Mouse (Mus musculus) limb, embryonic 14.5 days (tissue): ENCODE results near the gene Lgi1. TPM values are rescaled to one million over a fixed set of nuclear protein-coding genes. Genes with fewer than 3 reads are reported as not detected.

Source experiments
- ATAC-seq: fragments of 200-750 bp; cut with Nextera tagmentation; 2 replicates; pipeline ENCODE4 v1.8.0; 2017; ENCODE audit warnings: low read depth, moderate number of reproducible peaks, moderate TSS enrichment; ENCODE audit not compliant: low FRiP score
- DNase-seq: peaks from one replicate; pipeline ENCODE4 v3.0.0-alpha.2; 2015; ENCODE audit warnings: low spot score
- H3K27ac ChIP-seq: fragments of 300-500 bp; sonication (generic); replicated peaks from 2 replicates; pipeline ENCODE4 v1.5.1; 2014; ENCODE audit warnings: low read depth, mild to moderate bottlenecking, low read length, moderate library complexity, mixed read lengths
- H3K27me3 ChIP-seq: fragments of 300-500 bp; sonication (generic); 2 replicates; pipeline ENCODE4 v1.6.1; 2014; ENCODE audit warnings: low read length, mixed read lengths; ENCODE audit not compliant: control insufficient read depth, insufficient read depth
- H3K36me3 ChIP-seq: fragments of 300-500 bp; sonication (generic); 2 replicates; pipeline ENCODE4 v1.6.1; 2014; ENCODE audit warnings: mild to moderate bottlenecking, low read length, moderate library complexity, mixed read lengths; ENCODE audit not compliant: control insufficient read depth, insufficient read depth
- H3K4me1 ChIP-seq: fragments of 300-500 bp; sonication (generic); 2 replicates; pipeline ENCODE4 v1.6.1; 2014; ENCODE audit warnings: antibody characterized with exemption, low read length, mixed read lengths; ENCODE audit not compliant: control insufficient read depth, insufficient read depth
- H3K4me2 ChIP-seq: fragments of 300-500 bp; sonication (generic); replicated peaks from 2 replicates; pipeline ENCODE4 v1.6.1; 2014; ENCODE audit warnings: low read depth, mild to moderate bottlenecking, low read length, moderate library complexity; ENCODE audit not compliant: severe bottlenecking
- H3K4me3 ChIP-seq: fragments of 300-500 bp; sonication (generic); replicated peaks from 2 replicates; pipeline ENCODE4 v1.5.1; 2014; ENCODE audit warnings: low read length
- H3K9ac ChIP-seq: fragments of 300-500 bp; sonication (generic); 2 replicates; pipeline ENCODE4 v1.6.1; 2014; ENCODE audit warnings: mild to moderate bottlenecking, low read depth, low read length, moderate library complexity; ENCODE audit not compliant: severe bottlenecking
- H3K9me3 ChIP-seq: fragments of 300-500 bp; sonication (generic); 2 replicates; pipeline ENCODE4 v1.6.1; 2016; ENCODE audit warnings: low read length; ENCODE audit not compliant: control insufficient read depth
- POLR2A ChIP-seq: fragments of 200-500 bp; IDR thresholded peaks from 2 replicates; pipeline ENCODE4 v1.8.0; 2012; ENCODE audit warnings: inconsistent platforms, mild to moderate bottlenecking, moderate library complexity, borderline replicate concordance; ENCODE audit not compliant: insufficient read depth, insufficient read length; ENCODE audit errors: extremely low read depth
- whole genome bisulfite sequencing: fragments of 180-500 bp; shearing (Covaris S2); extraction: QIAGEN DNeasy Blood & Tissue Kit; methylation state at CpG from one replicate; pipeline ENCODE4 v1.1.7; 2014; 5-methylcytosine and 5-hydroxymethylcytosine counted together
- polyA plus RNA-seq, 2 experiments: library from polyadenylated mRNA; depleted of rRNA in 1 of 2; stranded (reverse) in 1 of 2; unstranded in 1 of 2; fragments of >200 nt; fragmentation: Nextera tagmentation in 1 of 2; extraction: Ambion mirVana in 1 of 2; gene quantifications; 2 replicates each; pipeline versions ENCODE4 v1.2.1 to v1.2.3; 2012 to 2014

The Lgi1 gene
- polyA plus RNA-seq, 2 experiments: 2.3 to 3.3 TPM

DNA sequence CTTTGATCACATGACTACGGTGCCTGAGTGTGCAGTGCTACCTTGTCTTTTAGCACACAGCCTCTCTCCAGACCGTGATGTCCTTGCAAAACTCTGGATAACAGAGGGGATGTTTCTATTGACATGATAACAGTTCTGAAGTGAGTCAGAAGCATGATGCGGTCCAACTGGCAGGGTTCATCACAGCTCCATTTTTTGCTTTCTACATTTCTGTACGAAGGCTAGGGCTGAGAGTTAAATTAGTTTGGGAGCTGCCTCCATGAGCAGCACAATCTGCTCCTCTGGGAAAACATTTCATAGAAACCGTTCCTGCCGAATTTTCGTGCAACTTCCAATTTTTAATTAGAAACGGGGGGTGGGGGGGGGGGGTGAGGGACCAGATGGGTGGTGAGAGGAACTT lies 14.7 kb upstream of the Lgi1 start:
- Histone ChIP-seq H3K4me1 (peaks cover 13% of the 10 kb centered on the region; the same call in 1 of the 2 replicates), H3K9ac (no peak overlapping the region), H3K4me2 (no peak overlapping the region), H3K36me3 (no peaks in the 10 kb centered on the region), H3K4me3 (no peak overlapping the region), H3K9me3 (no peaks in the 10 kb centered on the region), H3K27ac (no peak overlapping the region), H3K27me3 (no peaks in the 10 kb centered on the region)
- WGBS: 78% methylated on average over 8 of the region's 8 CpGs
- ATAC-seq: no peak
- TF ChIP-seq POLR2A: no peak
- no peak for DNase-seq

DNA sequence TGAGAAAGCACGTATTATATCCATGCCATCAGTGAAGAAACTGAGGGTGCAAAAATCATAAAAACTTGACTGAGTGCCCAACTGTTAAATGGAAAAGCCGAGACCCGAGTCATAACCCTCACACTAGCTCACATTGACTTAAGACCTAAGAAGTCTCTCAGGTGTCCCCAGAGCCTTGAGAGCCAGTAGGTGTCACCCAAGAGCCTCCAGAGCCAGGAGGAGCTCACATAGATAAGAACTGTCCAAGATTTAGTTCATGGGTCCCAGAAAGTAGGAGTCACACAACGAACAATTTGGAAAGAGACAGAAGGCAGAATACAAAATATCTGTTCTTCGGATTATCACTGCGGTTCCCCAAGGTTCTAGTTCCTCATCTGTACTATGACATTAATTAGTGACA lies 10.5 kb upstream of the Lgi1 start:
- Histone ChIP-seq H3K36me3 (no peaks in the 10 kb centered on the region), H3K27me3 (no peaks in the 10 kb centered on the region), H3K9ac (no peak overlapping the region), H3K4me2 (no peak overlapping the region), H3K9me3 (no peaks in the 10 kb centered on the region), H3K4me3 (no peak overlapping the region), H3K27ac (no peak overlapping the region), H3K4me1 (no peaks in the 10 kb centered on the region)
- ATAC-seq (no peak), DNase-seq (no peak)
- no peak for TF ChIP-seq POLR2A
- 55% methylated on average over 6 of the region's 6 CpGs for whole genome bisulfite sequencing

DNA sequence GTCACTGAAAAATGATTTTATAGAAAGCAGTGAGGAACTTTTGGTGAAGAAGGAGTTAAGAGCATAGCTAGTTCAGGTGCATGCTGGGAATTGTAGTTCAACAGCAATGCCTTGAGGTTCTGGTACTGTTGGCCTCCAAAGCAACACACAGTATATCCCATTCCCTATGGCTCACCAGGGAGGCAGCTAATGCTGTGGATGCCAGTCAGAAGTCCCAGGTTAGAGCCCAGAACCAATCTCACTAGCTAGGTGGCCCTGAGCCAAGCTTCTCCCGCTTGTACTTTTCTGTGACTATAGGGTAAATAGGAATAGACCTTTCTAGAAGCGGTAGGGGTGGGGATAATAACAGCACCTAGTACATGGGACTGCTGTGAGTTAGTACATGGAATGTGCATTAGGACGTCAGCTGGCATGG lies 5.7 kb upstream of the Lgi1 start:
- DNase-seq (no peak), ATAC-seq (no peak)
- Histone ChIP-seq H3K4me1 (no peaks in the 10 kb centered on the region), H3K9ac (no peak overlapping the region), H3K4me2 (no peak overlapping the region), H3K27ac (no peak overlapping the region), H3K4me3 (no peak overlapping the region), H3K36me3 (no peaks in the 10 kb centered on the region), H3K27me3 (no peaks in the 10 kb centered on the region), H3K9me3 (no peaks in the 10 kb centered on the region)
- TF ChIP-seq POLR2A: no peak
- WGBS: 70% methylated on average over 3 of the region's 3 CpGs

DNA sequence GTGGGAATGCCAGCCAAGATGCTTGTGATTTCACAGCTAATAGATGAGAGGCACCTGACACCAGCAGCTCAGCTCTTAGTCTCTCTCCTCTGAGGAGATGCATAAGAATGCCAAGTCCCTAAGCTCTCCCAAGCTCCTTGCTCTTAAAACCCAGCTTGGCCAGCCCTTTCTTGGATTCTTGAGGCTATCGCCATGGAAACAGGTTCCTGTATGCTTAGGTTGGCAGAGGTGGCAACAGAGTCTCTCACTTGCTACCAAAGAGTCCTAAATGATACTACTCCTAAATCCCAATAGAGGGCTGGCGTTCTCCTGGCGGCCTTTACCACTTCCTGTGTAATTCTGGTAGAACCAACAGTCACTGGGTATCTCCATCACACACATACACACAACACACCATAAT lies 4.9 kb upstream of the Lgi1 start:
- H3K4me1 ChIP-seq: peaks cover 4% of the 10 kb centered on the region
- ATAC-seq: no peak
- H3K27me3 ChIP-seq: no peaks in the 10 kb centered on the region
- DNase-seq: no peak
- no peak for TF ChIP-seq POLR2A
- no peak overlapping the region for H3K4me3 ChIP-seq
- H3K36me3 ChIP-seq: no peaks in the 10 kb centered on the region
- H3K27ac ChIP-seq: no peak overlapping the region
- H3K9me3 ChIP-seq: no peaks in the 10 kb centered on the region
- WGBS: 83% methylated on average over 3 of the region's 3 CpGs
- no peak overlapping the region for H3K4me2 ChIP-seq
- no peak overlapping the region for H3K9ac ChIP-seq

DNA sequence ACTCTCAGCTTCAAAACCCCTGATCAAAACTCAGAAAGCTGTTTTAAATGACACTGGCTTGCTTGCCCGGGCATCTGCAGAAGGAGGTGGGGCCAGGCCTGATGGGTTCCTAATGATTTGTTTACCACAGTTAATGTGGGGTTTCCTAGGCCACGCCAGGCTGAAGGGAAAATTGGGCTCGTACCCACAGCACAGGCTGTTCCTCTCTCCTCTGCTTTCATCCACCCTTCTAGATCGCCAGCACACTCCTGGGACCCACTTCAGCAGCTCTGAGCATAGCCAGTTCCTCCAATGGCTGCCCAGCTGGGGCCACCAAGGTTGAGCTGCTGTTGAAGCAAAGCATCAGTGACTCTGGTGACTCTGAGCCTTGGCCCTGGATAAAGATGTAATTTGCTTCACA lies 4.0 kb upstream of the Lgi1 start:
- no peaks in the 10 kb centered on the region for H3K27me3 ChIP-seq
- H3K4me3 ChIP-seq: no peak overlapping the region
- H3K9me3 ChIP-seq: no peaks in the 10 kb centered on the region
- 48% methylated on average over 4 of the region's 4 CpGs for WGBS
- H3K27ac ChIP-seq: no peak overlapping the region
- no peak for TF ChIP-seq POLR2A
- peaks cover 4% of the 10 kb centered on the region for H3K4me1 ChIP-seq
- no peak overlapping the region for H3K9ac ChIP-seq
- ATAC-seq: no peak
- H3K4me2 ChIP-seq: no peak overlapping the region
- H3K36me3 ChIP-seq: no peaks in the 10 kb centered on the region
- no peak for DNase-seq

DNA sequence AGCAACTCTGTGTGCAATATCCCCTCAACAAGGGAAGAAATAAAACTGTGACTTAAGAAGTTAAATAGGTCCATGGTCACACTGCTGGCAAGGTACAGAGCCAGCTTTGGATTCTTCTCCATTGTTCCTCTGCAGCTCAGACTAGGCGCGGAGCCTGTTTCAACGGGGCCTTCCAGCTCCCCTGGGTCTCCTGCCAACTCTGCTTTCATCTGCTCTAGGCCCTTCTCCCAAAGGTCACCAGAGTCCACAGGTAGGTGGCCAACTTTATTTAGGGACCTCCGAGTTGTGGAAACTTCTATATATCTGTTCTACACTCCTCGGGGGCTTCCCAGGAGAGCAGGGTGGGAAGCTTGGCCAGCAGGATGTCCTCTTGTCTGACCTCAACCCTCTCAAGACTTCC lies 3.0 kb upstream of the Lgi1 start:
- ATAC-seq (no peak), DNase-seq (no peak)
- no peak overlapping the region for H3K27ac ChIP-seq
- H3K4me2 ChIP-seq: no peak overlapping the region
- TF ChIP-seq POLR2A: no peak
- 78% methylated on average over 5 of the region's 5 CpGs for WGBS
- no peaks in the 10 kb centered on the region for H3K36me3 ChIP-seq
- no peaks in the 10 kb centered on the region for H3K27me3 ChIP-seq
- no peak overlapping the region for H3K4me3 ChIP-seq
- no peak overlapping the region for H3K9ac ChIP-seq
- peaks cover 4% of the 10 kb centered on the region for H3K4me1 ChIP-seq
- no peaks in the 10 kb centered on the region for H3K9me3 ChIP-seq
